Mouse (Mus musculus): ENCODE results near the gene Uvssa.

Gene Uvssa

GRCm38 (mm10) chr5:33458132-33458622 is 79.8 kb downstream of the Uvssa start:
- no peak for DNase-seq

GRCm38 (mm10) chr5:33459111-33459510 is 80.8 kb downstream of the Uvssa start:
- DNase-seq = no peak

- no peak for DNase-seq
Measured at GRCm38 (mm10) chr5:33464390-33464789, 86.0 kb downstream of the Uvssa start.

GRCm38 (mm10) chr5:33465464-33465863 is 87.1 kb downstream of the Uvssa start:
- no peak for DNase-seq
